Comparison of ENCODE assay signal across 26 mouse cellular contexts in genomic region chr2:59554373-59554940, GRCm38 (mm10). TPM values are rescaled to one million over a fixed set of nuclear protein-coding genes. Genes with fewer than 3 reads are reported as not detected.
DNase-seq lines count a peak whose midpoint lies in the region; ATAC-seq and TF ChIP-seq lines count a peak whose summit lies in the region.
"Had no signal": no experiment of that assay in that cellular context is flagged by ENCODE, and none has a peak within 500 bp of the region (broad histone marks: within the 10 kb centered on the region; RNA-seq: fewer than 3 reads in every experiment).

No protein-coding gene starts in this region.

- no peaks in the 10 kb centered on the region for H3K36me3 ChIP-seq in limb, embryonic 13.5 days
- no peaks in the 10 kb centered on the region for H3K36me3 ChIP-seq in limb, embryonic 10.5 days
- H3K36me3 ChIP-seq in lung, embryonic 16.5 days (ENCODE audit: control insufficient read depth, insufficient read depth, low read length): no peaks in the 10 kb centered on the region
- H3K36me3 ChIP-seq in myocyte (ENCODE audit: control insufficient read depth, insufficient read depth): no peaks in the 10 kb centered on the region
- H3K36me3 ChIP-seq: embryonic facial prominence, embryonic 13.5 days; forebrain, embryonic 10.5 days; G1E; hindbrain, embryonic 10.5 days; hindbrain, embryonic 13.5 days had no signal

- no peak for TF ChIP-seq POLR2A in myocyte (IDR thresholded peaks at IDR 0.05; ENCODE audit: insufficient read length, low read depth)

- peak; percentile 65 for DNase-seq in heart, adult 11 months
- DNase-seq in heart, postnatal 36 days: no peak
- no peak for DNase-seq in limb, embryonic 10.5 days (ENCODE audit: low spot score)
- DNase-seq in lung, postnatal 14 days: no peak
- DNase-seq: adrenal gland, postnatal 10 days; adrenal gland, postnatal 36 days; B cell, adult 2 months; cerebellum, adult 18-20 months; cerebellum, adult 9-10 months; cerebellum, postnatal 14 days; gastrocnemius, postnatal 10 days; gastrocnemius, postnatal 36 days had no signal

- WGBS in limb, embryonic 13.5 days: 57% methylated on average over 2 of the region's 2 CpGs
- WGBS in limb, embryonic 10.5 days: 90% methylated on average over 2 of the region's 2 CpGs
- WGBS in lung, embryonic 16.5 days: 48% methylated on average over 2 of the region's 2 CpGs

- no peak overlapping the region for H3K4me2 ChIP-seq in limb, embryonic 13.5 days (replicated peaks)
- H3K4me2 ChIP-seq in lung, embryonic 16.5 days (ENCODE audit: low read depth, low read length): no peak overlapping the region
- peak overlapping the region; percentile 28 for H3K4me2 ChIP-seq in myocyte (ENCODE audit: low read depth)
- H3K4me2 ChIP-seq: embryonic facial prominence, embryonic 13.5 days; forebrain, embryonic 13.5 days; heart, embryonic 11.5 days; hindbrain, embryonic 13.5 days had no signal

- no peak overlapping the region for H3ac ChIP-seq in myocyte (ENCODE audit: control insufficient read depth, insufficient read length)

- no peak overlapping the region for H3K4me3 ChIP-seq in limb, embryonic 13.5 days
- H3K4me3 ChIP-seq in limb, embryonic 10.5 days: no peak overlapping the region
- H3K4me3 ChIP-seq in lung, embryonic 16.5 days (ENCODE audit: low read length): no peak overlapping the region
- no peak overlapping the region for H3K4me3 ChIP-seq in myocyte
- H3K4me3 ChIP-seq: embryonic facial prominence, embryonic 13.5 days; forebrain, embryonic 10.5 days; forebrain, embryonic 13.5 days; hindbrain, embryonic 10.5 days; hindbrain, embryonic 13.5 days had no signal

- 0 out of 2 replicates have a peak, but pooled peaks have one; percentile 7 for ATAC-seq in limb, embryonic 13.5 days (ENCODE audit: low FRiP score, low read depth)
- ATAC-seq in lung, embryonic 16.5 days (ENCODE audit: low read depth): peak; percentile 80
- ATAC-seq: forebrain, embryonic 13.5 days; forebrain, embryonic 16.5 days; hindbrain, embryonic 16.5 days; Patski had no signal

- peaks cover 21% of the 10 kb centered on the region; the same call in 1 of the 2 replicates for H3K4me1 ChIP-seq in limb, embryonic 13.5 days
- peaks cover 1% of the 10 kb centered on the region; the same call in 1 of the 2 replicates for H3K4me1 ChIP-seq in limb, embryonic 10.5 days
- no peaks in the 10 kb centered on the region for H3K4me1 ChIP-seq in lung, embryonic 16.5 days (replicated peaks; ENCODE audit: control insufficient read depth, insufficient read depth, low read length)
- H3K4me1 ChIP-seq: forebrain, embryonic 10.5 days; forebrain, embryonic 13.5 days; hindbrain, embryonic 10.5 days; hindbrain, embryonic 13.5 days had no signal

- intact Hi-C loops in heart, postnatal 36 days (cut with DNase I): no loop called here

- H3K79me2 ChIP-seq in myocyte (ENCODE audit: control insufficient read depth, insufficient read depth): no peaks in the 10 kb centered on the region

- peaks cover 11% of the 10 kb centered on the region for H3K27me3 ChIP-seq in limb, embryonic 13.5 days
- H3K27me3 ChIP-seq in limb, embryonic 10.5 days (ENCODE audit: low read depth, poor library complexity, severe bottlenecking): no peaks in the 10 kb centered on the region
- no peaks in the 10 kb centered on the region for H3K27me3 ChIP-seq in lung, embryonic 16.5 days (ENCODE audit: control insufficient read depth, insufficient read depth, low read depth, low read length)
- H3K27me3 ChIP-seq in myocyte (ENCODE audit: control insufficient read depth, insufficient read depth, insufficient read length): no peaks in the 10 kb centered on the region
- H3K27me3 ChIP-seq: CH12.LX; embryonic facial prominence, embryonic 13.5 days; forebrain, embryonic 13.5 days; hindbrain, embryonic 13.5 days; Patski had no signal

- no peak overlapping the region for H3K27ac ChIP-seq in limb, embryonic 13.5 days
- H3K27ac ChIP-seq in limb, embryonic 10.5 days: no peak overlapping the region; the same call in 1 of the 2 replicates
- peak overlapping the region; percentile 31; the same call in 1 of the 2 replicates for H3K27ac ChIP-seq in lung, embryonic 16.5 days (ENCODE audit: low read length)
- H3K27ac ChIP-seq: embryonic facial prominence, embryonic 13.5 days; forebrain, embryonic 10.5 days; forebrain, embryonic 13.5 days; hindbrain, embryonic 10.5 days; hindbrain, embryonic 13.5 days had no signal

- H3K9me3 ChIP-seq in limb, embryonic 13.5 days: no peaks in the 10 kb centered on the region
- H3K9me3 ChIP-seq in limb, embryonic 10.5 days (replicated peaks): no peaks in the 10 kb centered on the region
- no peaks in the 10 kb centered on the region for H3K9me3 ChIP-seq in lung, embryonic 16.5 days (ENCODE audit: control insufficient read depth, low read length)
- H3K9me3 ChIP-seq: embryonic facial prominence, embryonic 13.5 days; forebrain, embryonic 10.5 days; forebrain, embryonic 13.5 days; G1E; hindbrain, embryonic 10.5 days; hindbrain, embryonic 13.5 days had no signal

- no peak overlapping the region for H3K9ac ChIP-seq in limb, embryonic 13.5 days
- H3K9ac ChIP-seq in lung, embryonic 16.5 days (ENCODE audit: low read length): no peak overlapping the region
- H3K9ac ChIP-seq: embryonic facial prominence, embryonic 13.5 days; forebrain, embryonic 13.5 days; hindbrain, embryonic 13.5 days had no signal

TF ChIP-seq in myocyte, 11 proteins besides CTCF, POLR2A, EP300 and RAD21:
- TF ChIP-seq POLR2AphosphoS2 (IDR thresholded peaks at IDR 0.05; ENCODE audit: insufficient read length, low read depth): no peak
- TF ChIP-seq TCF12 (IDR thresholded peaks at IDR 0.05; ENCODE audit: insufficient read depth, poor library complexity, severe bottlenecking): peak; percentile 12
- TF ChIP-seq MYOD1 (IDR thresholded peaks at IDR 0.05; ENCODE audit: control insufficient read depth in 1 of 3, insufficient read length in 2 of 3, low read depth in 2 of 3): peak in 2 of 3 experiments; percentile 56 to 67
- peak in 1 of 3 experiments; percentile 65 for TF ChIP-seq MYOG (IDR thresholded peaks at IDR 0.05; ENCODE audit: control insufficient read depth in 1 of 3, insufficient read depth in 1 of 3, insufficient read length in 2 of 3, low read depth in 2 of 3)
- peak; percentile 70 for TF ChIP-seq SRF (IDR thresholded peaks at IDR 0.05; ENCODE audit: control insufficient read depth, insufficient read length, low read depth)
- no peak for TF ChIP-seq TCF3 (IDR thresholded peaks at IDR 0.05; ENCODE audit: insufficient read length, low read depth)
- TF ChIP-seq E2F4 (IDR thresholded peaks at IDR 0.05; ENCODE audit: insufficient read depth): no peak
- TF ChIP-seq CEBPB (IDR thresholded peaks at IDR 0.05; ENCODE audit: insufficient read depth, poor library complexity, severe bottlenecking): no peak

RNA-seq across cellular contexts. Expression of gene Tanc1, which starts 57.4 kb away (rescaled TPM):
- 10 to 100 TPM; 26.6 to 29.8 TPM for total RNA-seq in heart, postnatal 36 days (2021)
- 42.1 and 45.2 TPM in 2 replicates for polyA plus RNA-seq in limb, embryonic 13.5 days (2015; fragmentation: Nextera tagmentation; extraction: Ambion mirVana)
- polyA plus RNA-seq in limb, embryonic 10.5 days (2016; fragmentation: Nextera tagmentation; extraction: Ambion mirVana): 65.4 and 85.4 TPM in 2 replicates
- 33.2 and 35.2 TPM in 2 replicates for polyA plus RNA-seq in lung, embryonic 16.5 days (2015; fragmentation: Nextera tagmentation; extraction: Ambion mirVana)
- 24.7 TPM for polyA plus RNA-seq in myocyte (2012; fragmentation: generic; extraction: Trizol)
